Mouse (Mus musculus): ENCODE measurements around the gene Piezo1. TPM values are rescaled to one million over a fixed set of nuclear protein-coding genes. Genes with fewer than 3 reads are reported as not detected.

The Piezo1 gene
- polyA plus RNA-seq, 1 experiment = 156 TPM

- TF ChIP-seq E2F4 (IDR thresholded peaks at IDR 0.05; ENCODE audit: insufficient read depth) (peak; percentile 6), POLR2AphosphoS2 (IDR thresholded peaks at IDR 0.05; ENCODE audit: insufficient read length, low read depth) (peak; percentile 83), MYOD1 (IDR thresholded peaks at IDR 0.05; ENCODE audit: control insufficient read depth in 1 of 3, insufficient read length in 2 of 3, low read depth in 2 of 3) (peak in 2 of 3 experiments; percentile 3 to 6), CEBPB (IDR thresholded peaks at IDR 0.05; ENCODE audit: insufficient read depth, poor library complexity, severe bottlenecking) (no peak), TCF12 (IDR thresholded peaks at IDR 0.05; ENCODE audit: insufficient read depth, poor library complexity, severe bottlenecking) (no peak), USF1 (IDR thresholded peaks at IDR 0.05; ENCODE audit: low read depth) (no peak), REST (IDR thresholded peaks at IDR 0.05; ENCODE audit: insufficient read depth, insufficient read length) (no peak), POLR2A (IDR thresholded peaks at IDR 0.05; ENCODE audit: insufficient read length, low read depth) (peak; percentile 92), MYOG (IDR thresholded peaks at IDR 0.05; ENCODE audit: control insufficient read depth in 1 of 3, insufficient read depth in 1 of 3, insufficient read length in 2 of 3, low read depth in 2 of 3) (peak in 1 of 3 experiments; percentile 46), MAX (IDR thresholded peaks at IDR 0.05; ENCODE audit: low read depth) (no peak), TCF3 (IDR thresholded peaks at IDR 0.05; ENCODE audit: insufficient read length, low read depth) (no peak), SRF (IDR thresholded peaks at IDR 0.05; ENCODE audit: control insufficient read depth, insufficient read length, low read depth) (peak; percentile 93)
- Histone ChIP-seq H3K4me3 (peak within 1 kb of the TSS; percentile 56), H3K36me3 (ENCODE audit: control insufficient read depth, insufficient read depth) (peaks cover 9% of the 10 kb centered on the region), H3ac (ENCODE audit: control insufficient read depth, insufficient read length) (peak within 1 kb of the TSS; percentile 95), H3K27me3 (ENCODE audit: control insufficient read depth, insufficient read depth, insufficient read length) (no peaks in the 10 kb centered on the region), H3K79me2 (ENCODE audit: control insufficient read depth, insufficient read depth) (peaks cover 23% of the 10 kb centered on the region), H3K4me2 (ENCODE audit: low read depth) (peak within 1 kb of the TSS; percentile 94)
Observed at GRCm38 (mm10) chr8:122475580-122476320, 75.4 kb downstream of the Piezo1 start, which contains the start of the genes Rnf166 and Ctu2. TSS of gene Rnf166 (minus strand) at chr8:122476064. TSS of gene Ctu2 (plus strand) at chr8:122476143.

GRCm38 (mm10) chr8:122474951-122475560, 76.1 kb downstream of the Piezo1 start:
- H3ac ChIP-seq (ENCODE audit: control insufficient read depth, insufficient read length) = peak overlapping the region; percentile 95
- TF ChIP-seq MYOG (IDR thresholded peaks at IDR 0.05; ENCODE audit: control insufficient read depth in 1 of 3, insufficient read depth in 1 of 3, insufficient read length in 2 of 3, low read depth in 2 of 3) = no peak
- no peak for TF ChIP-seq POLR2A (IDR thresholded peaks at IDR 0.05; ENCODE audit: insufficient read length, low read depth)
- peak overlapping the region; percentile 73 for H3K4me2 ChIP-seq (ENCODE audit: low read depth)
- peak overlapping the region; percentile 56 for H3K4me3 ChIP-seq
- H3K36me3 ChIP-seq (ENCODE audit: control insufficient read depth, insufficient read depth) = peaks cover 9% of the 10 kb centered on the region
- peaks cover 23% of the 10 kb centered on the region for H3K79me2 ChIP-seq (ENCODE audit: control insufficient read depth, insufficient read depth)
- no peaks in the 10 kb centered on the region for H3K27me3 ChIP-seq (ENCODE audit: control insufficient read depth, insufficient read depth, insufficient read length)

- H3ac ChIP-seq (ENCODE audit: control insufficient read depth, insufficient read length) = no peak overlapping the region
- TF ChIP-seq MAX (IDR thresholded peaks at IDR 0.05; ENCODE audit: low read depth) = no peak
- TF ChIP-seq CEBPB (IDR thresholded peaks at IDR 0.05; ENCODE audit: insufficient read depth, poor library complexity, severe bottlenecking) = no peak
- no peak for TF ChIP-seq MYOG (IDR thresholded peaks at IDR 0.05; ENCODE audit: control insufficient read depth in 1 of 3, insufficient read depth in 1 of 3, insufficient read length in 2 of 3, low read depth in 2 of 3)
- no peak for TF ChIP-seq USF1 (IDR thresholded peaks at IDR 0.05; ENCODE audit: low read depth)
- TF ChIP-seq E2F4 (IDR thresholded peaks at IDR 0.05; ENCODE audit: insufficient read depth) = no peak
- no peak for TF ChIP-seq REST (IDR thresholded peaks at IDR 0.05; ENCODE audit: insufficient read depth, insufficient read length)
- TF ChIP-seq POLR2AphosphoS2 (IDR thresholded peaks at IDR 0.05; ENCODE audit: insufficient read length, low read depth) = no peak
- no peak for TF ChIP-seq SRF (IDR thresholded peaks at IDR 0.05; ENCODE audit: control insufficient read depth, insufficient read length, low read depth)
- TF ChIP-seq POLR2A (IDR thresholded peaks at IDR 0.05; ENCODE audit: insufficient read length, low read depth) = no peak
- no peak overlapping the region for H3K4me2 ChIP-seq (ENCODE audit: low read depth)
- H3K36me3 ChIP-seq (ENCODE audit: control insufficient read depth, insufficient read depth) = peaks cover 9% of the 10 kb centered on the region
- H3K4me3 ChIP-seq = peak overlapping the region; percentile 56
- H3K27me3 ChIP-seq (ENCODE audit: control insufficient read depth, insufficient read depth, insufficient read length) = no peaks in the 10 kb centered on the region
- H3K79me2 ChIP-seq (ENCODE audit: control insufficient read depth, insufficient read depth) = peaks cover 23% of the 10 kb centered on the region
Observed at GRCm38 (mm10) chr8:122473911-122474421, 77.2 kb downstream of the Piezo1 start.

DNA sequence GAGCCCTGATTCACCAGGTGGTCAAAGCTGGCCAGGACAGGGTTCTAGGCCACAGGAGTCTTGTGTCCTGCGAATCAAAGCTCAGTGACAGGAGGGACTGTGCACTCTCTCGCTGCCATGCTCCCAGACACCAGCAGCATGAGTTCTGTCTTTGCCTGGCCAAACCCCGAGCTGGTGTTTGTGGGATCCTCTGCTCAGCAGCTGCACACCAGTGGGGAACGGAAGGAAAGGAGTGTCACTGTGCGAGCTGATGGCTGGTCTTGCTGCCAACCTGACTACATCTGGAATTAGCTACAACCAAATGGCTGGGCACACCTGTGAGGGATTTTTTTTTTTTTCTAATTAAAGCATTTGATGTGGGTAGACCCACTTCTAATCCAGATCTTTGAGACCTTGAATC, 80.4 kb downstream of the Piezo1 start:
- peaks cover 14% of the 10 kb centered on the region for H3K36me3 ChIP-seq (ENCODE audit: control insufficient read depth, insufficient read depth)
- H3K79me2 ChIP-seq (ENCODE audit: control insufficient read depth, insufficient read depth) = peaks cover 15% of the 10 kb centered on the region
- H3K4me3 ChIP-seq = no peak overlapping the region
- H3K4me2 ChIP-seq (ENCODE audit: low read depth) = no peak overlapping the region
- H3ac ChIP-seq (ENCODE audit: control insufficient read depth, insufficient read length) = no peak overlapping the region
- no peaks in the 10 kb centered on the region for H3K27me3 ChIP-seq (ENCODE audit: control insufficient read depth, insufficient read depth, insufficient read length)
- TF ChIP-seq MYOG (IDR thresholded peaks at IDR 0.05; ENCODE audit: control insufficient read depth in 1 of 3, insufficient read depth in 1 of 3, insufficient read length in 2 of 3, low read depth in 2 of 3) (no peak), USF1 (IDR thresholded peaks at IDR 0.05; ENCODE audit: low read depth) (no peak), MAX (IDR thresholded peaks at IDR 0.05; ENCODE audit: low read depth) (no peak), SRF (IDR thresholded peaks at IDR 0.05; ENCODE audit: control insufficient read depth, insufficient read length, low read depth) (no peak), REST (IDR thresholded peaks at IDR 0.05; ENCODE audit: insufficient read depth, insufficient read length) (no peak), TCF12 (IDR thresholded peaks at IDR 0.05; ENCODE audit: insufficient read depth, poor library complexity, severe bottlenecking) (no peak), MYOD1 (IDR thresholded peaks at IDR 0.05; ENCODE audit: control insufficient read depth in 1 of 3, insufficient read length in 2 of 3, low read depth in 2 of 3) (no peak), E2F4 (IDR thresholded peaks at IDR 0.05; ENCODE audit: insufficient read depth) (no peak), TCF3 (IDR thresholded peaks at IDR 0.05; ENCODE audit: insufficient read length, low read depth) (no peak), CEBPB (IDR thresholded peaks at IDR 0.05; ENCODE audit: insufficient read depth, poor library complexity, severe bottlenecking) (no peak), POLR2A (IDR thresholded peaks at IDR 0.05; ENCODE audit: insufficient read length, low read depth) (no peak), POLR2AphosphoS2 (IDR thresholded peaks at IDR 0.05; ENCODE audit: insufficient read length, low read depth) (no peak)

Data from myocyte (in vitro differentiated cells).